Comparison of ENCODE assay signal across 17 mouse cellular contexts in genomic region chr14:23587451-23587850, GRCm38 (mm10).
DNase-seq lines count a peak whose midpoint lies in the region; ATAC-seq and TF ChIP-seq lines count a peak whose summit lies in the region.
"Had no signal": no experiment of that assay in that cellular context is flagged by ENCODE, and none has a peak within 500 bp of the region (broad histone marks: within the 10 kb centered on the region; RNA-seq: fewer than 3 reads in every experiment).

No protein-coding gene starts in this region.

- H3K9me3 ChIP-seq in stomach, postnatal 0 days (ENCODE audit: control insufficient read depth, low read length), result no peaks in the 10 kb centered on the region
- H3K9me3 ChIP-seq: midbrain, embryonic 15.5 days; neural tube, embryonic 13.5 days had no signal

- H3K27ac ChIP-seq in stomach, postnatal 0 days (replicated peaks), result no peak overlapping the region
- H3K27ac ChIP-seq: limb, embryonic 13.5 days; midbrain, embryonic 15.5 days; neural tube, embryonic 13.5 days had no signal

- no peaks in the 10 kb centered on the region for H3K27me3 ChIP-seq in stomach, postnatal 0 days (ENCODE audit: control insufficient read depth, insufficient read depth, low read length)
- H3K27me3 ChIP-seq: limb, embryonic 13.5 days; midbrain, embryonic 15.5 days; neural tube, embryonic 13.5 days had no signal

- no peak for TF ChIP-seq CTCF in stomach, postnatal 0 days (IDR thresholded peaks at IDR 0.05; ENCODE audit: low read depth)

- ATAC-seq in stomach, postnatal 0 days (ENCODE audit: low FRiP score, low TSS enrichment), result no peak
- ATAC-seq: liver, postnatal 0 days; midbrain, embryonic 15.5 days had no signal

- intact Hi-C loops in left cerebral cortex, postnatal 10 days (cut with DNase I), result loop anchor here (10.0 kb wide), 1 partner anchor 687 kb away; no protein-coding TSS in a partner anchor

- no peak overlapping the region for H3K4me3 ChIP-seq in stomach, postnatal 0 days (ENCODE audit: low read depth, low read length)
- H3K4me3 ChIP-seq: erythroblast, embryonic 14.5 days; limb, embryonic 13.5 days; midbrain, embryonic 15.5 days; neural tube, embryonic 13.5 days had no signal

- H3K4me2 ChIP-seq in stomach, postnatal 0 days (replicated peaks; ENCODE audit: low read depth), result no peak overlapping the region
- H3K4me2 ChIP-seq: limb, embryonic 13.5 days; midbrain, embryonic 15.5 days; neural tube, embryonic 13.5 days had no signal

- DNase-seq in layer of hippocampus, adult 9-11 months, result peak; percentile 36
- no peak for DNase-seq in layer of hippocampus, adult 9-10 months (ENCODE audit: low spot score)
- peak; percentile 91 for DNase-seq in brain, adult 2 months (ENCODE audit: low read depth, low spot score)
- peak; percentile 26 to 38 for DNase-seq in left cerebral cortex, postnatal 10 days (ENCODE audit: extremely low spot score in 1 of 2, low spot score in 2 of 2)
- peak; percentile 82 for DNase-seq in telencephalon, adult 2 months (ENCODE audit: low read depth, low spot score)
- DNase-seq in stomach, postnatal 0 days (ENCODE audit: low spot score), result no peak
- no peak for DNase-seq in cerebellum, postnatal 14 days
- DNase-seq in kidney, adult 11 months, result no peak
- DNase-seq: cerebellum, adult 9-10 months; embryo, embryonic 11 days; kidney, adult 2 months; liver, postnatal 0 days; retina, postnatal 1 day had no signal

- WGBS in stomach, postnatal 0 days, result 65% methylated on average over 9 of the region's 9 CpGs

- no peaks in the 10 kb centered on the region; the same call in 1 of the 2 replicates for H3K36me3 ChIP-seq in stomach, postnatal 0 days (ENCODE audit: control insufficient read depth, insufficient read depth, low read length)
- H3K36me3 ChIP-seq: limb, embryonic 13.5 days; midbrain, embryonic 15.5 days; neural tube, embryonic 13.5 days had no signal

- TF ChIP-seq EP300 in stomach, postnatal 0 days (optimal IDR thresholded peaks at IDR 0.05), result no peak

- no peaks in the 10 kb centered on the region for H3K4me1 ChIP-seq in stomach, postnatal 0 days (replicated peaks; ENCODE audit: control insufficient read depth, insufficient read depth)
- H3K4me1 ChIP-seq: limb, embryonic 13.5 days; midbrain, embryonic 15.5 days had no signal

- H3K9ac ChIP-seq in stomach, postnatal 0 days (ENCODE audit: low read length), result no peak overlapping the region
- H3K9ac ChIP-seq: limb, embryonic 13.5 days; liver, postnatal 0 days; midbrain, embryonic 15.5 days; neural tube, embryonic 13.5 days had no signal

Comparison
In these comparisons a context has a peak if more than half of its experiments do, and no peak if none do; other contexts are left out.
1. DNase-seq: peak in layer of hippocampus, adult 9-11 months (single experiment), brain, adult 2 months (single experiment), left cerebral cortex, postnatal 10 days (2 of 2) and telencephalon, adult 2 months (single experiment); none in layer of hippocampus, adult 9-10 months (single experiment), stomach, postnatal 0 days (single experiment), cerebellum, postnatal 14 days (0 of 2) and kidney, adult 11 months (single experiment).